Mouse (Mus musculus): ENCODE results near the gene Ctf2.

Ctf2 gene

DNA sequence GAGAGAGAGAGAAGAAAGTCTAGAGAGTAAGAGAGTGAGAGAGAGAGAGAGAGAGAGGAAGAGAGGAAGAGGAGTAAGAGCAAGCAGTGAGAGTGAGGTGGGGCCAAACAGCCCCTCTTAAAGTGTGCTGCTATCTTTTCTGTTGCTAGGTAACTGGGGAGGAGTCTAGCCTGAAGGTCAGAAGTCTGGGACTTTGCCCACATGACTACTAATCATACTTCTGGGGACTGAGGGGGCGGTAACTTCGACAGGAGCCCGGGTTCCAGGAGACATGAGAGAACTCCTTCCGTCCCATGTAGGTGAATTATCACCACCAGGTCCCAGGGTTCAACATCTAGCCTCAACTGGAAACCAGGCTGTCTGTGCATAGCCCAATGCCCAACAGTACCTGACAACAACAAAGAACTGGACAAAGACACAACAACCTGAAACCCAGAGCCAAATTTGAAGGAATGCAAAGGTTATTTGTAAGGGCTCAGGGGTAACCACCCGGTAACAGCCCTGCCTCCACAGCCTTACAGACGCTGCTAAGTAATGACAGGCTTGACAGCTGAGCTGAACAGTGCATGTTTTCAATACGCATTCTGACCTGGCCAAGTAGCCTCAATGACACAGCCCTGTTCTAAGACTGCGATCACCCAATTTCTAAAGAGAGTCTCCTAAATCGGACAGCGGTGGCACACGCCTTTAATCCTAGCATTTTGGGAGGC, 45.1 kb downstream of the Ctf2 start:
- in situ Hi-C loops (cut with MseI, MboI) = no loop called here

DNA sequence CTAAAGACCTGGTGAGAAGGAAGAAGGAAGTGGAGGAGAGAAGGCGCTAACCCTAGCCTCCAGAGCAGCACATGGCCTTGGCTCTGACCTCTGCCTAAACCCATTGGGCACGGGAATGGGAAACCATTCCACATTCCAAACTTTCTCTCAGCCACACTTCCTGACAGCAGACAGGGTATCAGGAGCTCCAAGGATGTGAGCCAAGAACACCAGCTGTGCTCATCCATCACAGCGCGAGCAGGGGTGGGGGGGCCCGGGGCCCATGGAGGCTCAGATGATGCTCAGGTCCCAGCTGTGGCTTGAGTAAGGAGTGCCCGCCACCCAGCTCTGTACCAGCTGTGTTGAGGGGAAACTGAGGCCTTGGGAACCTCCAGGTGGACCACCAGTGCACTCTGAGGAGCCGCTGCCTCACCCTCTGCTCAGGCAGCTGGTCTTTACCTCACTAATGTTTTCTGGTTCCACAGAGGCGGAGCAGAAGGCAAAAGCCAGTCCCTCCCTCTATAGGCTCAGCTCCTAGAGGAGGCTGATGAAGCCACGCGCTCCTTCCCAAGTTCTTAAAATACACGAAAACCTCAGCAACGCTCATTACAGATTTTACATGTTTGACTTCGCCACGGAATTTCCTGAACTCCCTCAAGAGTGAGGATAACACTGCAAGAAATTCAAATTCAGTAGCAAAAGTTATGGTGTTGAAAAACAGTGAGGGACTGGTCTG, 46.5 kb downstream of the Ctf2 start:
- in situ Hi-C loops (cut with MseI, MboI) = no loop called here

DNA sequence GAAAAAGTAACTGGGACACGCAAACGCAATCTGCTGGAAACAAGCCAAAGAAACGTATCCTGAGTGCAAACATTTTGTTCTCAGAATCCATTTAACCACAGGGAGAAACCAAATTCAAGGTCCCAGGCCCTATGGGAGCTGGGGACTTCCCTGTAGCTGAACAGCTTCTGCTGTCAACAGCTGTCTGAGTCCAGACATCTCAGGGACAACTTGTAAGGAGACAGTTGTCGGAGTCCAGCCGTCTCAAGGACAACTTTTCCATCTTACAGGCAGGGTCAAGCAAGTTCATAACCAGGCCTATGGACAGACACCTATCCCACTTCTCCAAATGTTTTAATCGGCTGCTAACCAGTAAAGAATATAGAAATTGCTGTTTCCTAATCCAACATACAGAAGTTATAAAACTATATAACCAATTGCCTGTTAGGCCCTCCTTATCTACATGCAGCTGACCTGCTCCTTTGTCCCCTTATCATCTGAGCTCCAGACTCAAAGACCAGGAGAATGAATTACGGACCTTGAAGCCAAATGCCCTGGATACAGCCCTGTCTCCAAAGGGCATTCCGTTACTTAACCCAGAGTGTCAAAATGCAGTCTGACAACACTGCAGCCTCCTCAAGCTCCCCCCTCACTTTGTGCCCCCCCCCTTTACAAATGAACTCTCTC, 49.9 kb downstream of the Ctf2 start:
- in situ Hi-C loops (cut with MseI, MboI) = no loop called here

DNA sequence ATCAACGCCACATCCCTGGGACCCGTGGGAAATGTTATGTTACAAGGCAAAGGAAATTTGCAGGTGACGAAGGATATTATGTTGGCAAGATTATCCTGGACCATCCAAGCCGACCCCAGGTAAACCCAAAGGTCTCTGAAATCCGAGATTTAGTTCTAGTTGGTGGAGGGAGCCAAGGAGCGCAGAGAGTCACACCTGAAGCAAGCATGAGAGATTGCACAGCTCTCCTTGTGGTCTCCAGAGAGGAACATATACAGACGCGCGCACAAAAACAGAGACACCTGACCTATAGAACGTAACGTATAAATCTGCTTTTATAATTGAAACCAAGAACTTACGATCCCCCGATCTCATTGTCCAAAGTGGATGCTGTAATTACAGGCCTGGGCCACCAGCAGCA, 51.4 kb downstream of the Ctf2 start:
- in situ Hi-C loops (cut with MseI, MboI) = no loop called here

DNA sequence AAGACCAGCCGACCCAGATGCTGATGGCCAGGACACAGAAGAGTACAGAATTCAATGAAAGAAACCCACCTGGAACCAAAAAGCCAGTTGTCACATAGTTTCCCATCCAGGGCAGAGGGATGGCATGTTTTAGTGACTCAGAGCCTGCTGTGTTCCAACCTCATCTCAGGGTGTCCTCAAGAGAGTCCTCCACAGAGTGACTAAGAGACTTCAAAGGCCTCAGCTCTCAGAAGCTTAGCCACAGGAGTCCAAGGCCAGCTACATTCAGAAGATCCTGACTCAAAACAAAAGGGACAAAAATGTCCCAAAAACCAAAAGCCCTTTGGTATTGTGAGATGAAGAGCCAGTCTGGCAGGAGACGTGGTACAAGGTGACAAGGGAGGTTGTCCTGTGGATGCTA, 53.2 kb downstream of the Ctf2 start:
- in situ Hi-C loops (cut with MseI, MboI) = no loop called here

DNA sequence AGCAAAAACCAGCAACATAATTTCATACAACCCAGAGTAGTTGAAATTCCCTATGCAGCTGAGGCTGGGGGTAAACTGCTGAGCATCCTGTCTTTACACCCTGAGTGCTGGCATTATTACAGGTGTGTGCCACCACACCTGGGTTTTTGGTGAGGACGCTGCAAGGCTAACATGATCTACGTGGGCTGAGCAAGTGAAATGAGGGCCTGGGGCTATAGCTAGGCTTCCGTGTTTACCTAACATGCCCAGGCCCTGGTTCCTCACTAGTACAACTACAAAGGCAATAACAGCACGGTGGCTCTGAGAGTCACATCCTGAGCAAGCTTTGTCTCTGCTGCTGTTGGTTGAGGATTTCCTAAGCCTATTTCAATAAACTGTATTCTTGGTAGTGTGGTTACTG, 54.4 kb downstream of the Ctf2 start:
- in situ Hi-C loops (cut with MseI, MboI) = no loop called here

DNA sequence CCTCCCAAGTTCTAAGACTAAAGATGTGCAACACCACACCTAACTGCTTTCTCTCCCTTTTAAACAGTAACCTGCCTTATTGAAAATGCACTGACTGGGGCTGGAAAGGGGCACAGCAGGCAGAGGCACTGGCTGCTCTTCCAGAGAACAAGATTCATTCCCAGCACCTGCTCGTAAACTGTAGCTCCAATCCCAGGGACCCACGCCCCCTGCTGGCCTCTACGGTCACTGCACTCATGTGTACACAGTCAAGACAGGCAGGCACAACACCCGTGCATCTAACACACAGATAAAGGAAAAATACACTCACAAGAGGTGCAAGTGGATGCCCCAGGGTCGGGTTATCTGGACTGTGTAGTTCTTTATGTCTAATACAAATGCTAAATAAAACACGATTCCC, 54.9 kb downstream of the Ctf2 start:
- in situ Hi-C loops (cut with MseI, MboI) = no loop called here

DNA sequence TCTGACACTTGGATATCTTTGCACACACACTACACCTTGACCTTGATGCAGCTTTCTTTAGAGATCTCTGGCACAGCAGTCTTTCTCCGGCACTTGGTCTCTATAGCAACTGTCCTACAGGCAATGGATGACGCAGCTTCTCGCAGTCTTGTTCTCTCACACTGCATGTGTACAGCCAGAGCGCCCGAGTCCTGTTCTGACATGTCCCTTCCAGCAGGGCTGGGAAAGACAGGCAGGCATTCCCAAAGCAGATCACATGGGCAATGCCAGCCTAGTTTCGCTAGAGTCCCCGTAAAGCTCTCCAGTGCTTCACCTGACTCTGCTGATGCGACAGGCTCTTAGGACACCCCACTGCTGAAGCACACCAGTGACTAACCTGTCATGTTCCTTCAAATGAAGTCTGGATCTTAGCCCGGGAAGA, 56.6 kb downstream of the Ctf2 start:
- in situ Hi-C loops (cut with MseI, MboI) = no loop called here

DNA sequence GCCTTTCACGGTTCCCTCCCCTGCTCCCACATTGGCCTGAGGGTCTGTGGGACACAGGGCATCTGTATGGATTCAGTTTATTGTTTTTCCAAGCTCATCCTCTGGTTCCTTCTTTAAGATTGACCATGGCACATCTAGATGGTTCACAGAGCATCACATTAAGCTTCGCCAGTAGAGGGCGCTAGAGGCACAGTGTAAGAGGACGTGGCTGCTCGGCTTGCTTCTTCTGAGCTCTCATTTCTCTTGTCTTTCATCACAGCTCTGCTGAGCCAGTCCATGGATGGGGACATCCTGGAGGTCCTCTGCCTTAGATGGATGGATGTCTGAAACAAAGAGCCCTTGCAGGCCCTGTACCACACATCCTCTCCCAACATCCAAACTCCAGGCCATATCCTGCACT, 57.0 kb downstream of the Ctf2 start:
- in situ Hi-C loops (cut with MseI, MboI) = no loop called here

DNA sequence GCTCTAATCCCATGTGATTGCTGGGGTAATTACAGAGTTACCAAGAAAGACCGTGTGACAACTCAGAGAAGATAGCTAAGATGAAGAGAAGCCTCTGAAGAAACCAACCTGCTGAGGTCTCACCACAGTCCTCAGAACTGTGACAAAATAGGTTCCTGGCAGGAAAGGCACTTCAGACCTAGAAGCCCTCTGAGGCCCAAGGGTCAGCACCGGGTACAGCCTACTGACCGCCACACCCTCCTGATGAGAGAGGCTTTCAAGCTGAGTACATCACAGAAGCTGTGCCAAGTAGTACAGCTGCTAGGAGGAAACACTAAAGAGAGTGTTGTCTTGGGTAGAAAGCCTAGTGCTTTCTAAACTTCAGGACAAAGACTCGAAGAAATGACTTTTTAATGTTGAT, 59.2 kb downstream of the Ctf2 start:
- in situ Hi-C loops (cut with MseI, MboI) = no loop called here

DNA sequence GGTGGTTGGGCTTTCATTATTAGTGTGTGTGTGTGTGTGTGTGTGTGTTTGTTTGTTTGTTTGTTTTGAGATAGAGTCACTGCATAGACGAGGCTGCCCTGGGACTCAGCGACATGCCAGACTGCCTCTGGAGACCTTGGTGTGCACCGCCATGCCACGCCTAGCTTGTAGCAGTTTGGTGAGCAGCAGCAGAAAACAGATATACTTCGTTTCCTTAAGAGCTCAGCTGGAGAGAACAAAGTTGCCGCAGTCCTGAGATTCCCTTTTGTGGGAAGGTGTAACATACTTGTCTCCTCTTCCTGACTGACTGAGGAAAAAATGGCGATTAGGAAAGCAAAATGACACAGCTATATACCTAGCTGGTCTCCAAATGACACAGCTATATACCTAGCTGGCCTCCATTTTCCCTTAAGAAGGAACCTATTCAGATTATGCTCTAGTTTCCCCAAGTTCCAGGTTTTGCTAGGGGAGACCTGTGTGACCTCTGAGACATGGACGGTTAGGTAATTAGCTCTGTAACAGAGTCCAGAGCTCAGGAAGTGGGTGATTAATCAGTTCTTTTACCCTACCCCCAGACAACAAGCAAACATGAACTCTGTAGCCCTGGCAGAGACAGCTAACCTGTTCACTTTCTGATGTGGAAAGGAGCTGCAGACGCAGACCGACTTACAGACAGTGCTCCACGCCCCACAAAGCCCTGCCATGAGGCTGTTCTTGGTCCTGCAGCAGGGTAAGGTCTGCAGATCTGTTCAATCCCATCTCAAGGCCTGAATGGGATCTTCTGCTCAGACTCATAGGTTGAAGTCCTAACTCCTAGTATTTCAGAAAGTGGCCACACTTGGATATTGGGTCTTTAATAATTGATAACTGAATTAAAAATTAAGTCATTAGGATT, 59.8 kb downstream of the Ctf2 start:
- in situ Hi-C loops (cut with MseI, MboI) = no loop called here
